9 mouse cellular contexts compared by ENCODE assay signal in genomic region chr15:96684132-96684830, GRCm38 (mm10). TPM values are rescaled to one million over a fixed set of nuclear protein-coding genes. Genes with fewer than 3 reads are reported as not detected.
DNase-seq lines count a peak whose midpoint lies in the region; ATAC-seq and TF ChIP-seq lines count a peak whose summit lies in the region.
"Had no signal": no experiment of that assay in that cellular context is flagged by ENCODE, and none has a peak within 500 bp of the region (broad histone marks: within the 10 kb centered on the region; RNA-seq: fewer than 3 reads in every experiment).

No protein-coding gene starts in this region.

- H3K27me3 ChIP-seq in forebrain, postnatal 0 days (ENCODE audit: insufficient read depth, low read length) = no peaks in the 10 kb centered on the region
- H3K27me3 ChIP-seq in forebrain, embryonic 15.5 days = no peaks in the 10 kb centered on the region

- H3K4me1 ChIP-seq in forebrain, postnatal 0 days (ENCODE audit: insufficient read depth) = no peaks in the 10 kb centered on the region
- peaks cover 12% of the 10 kb centered on the region; the same call in 1 of the 2 replicates for H3K4me1 ChIP-seq in forebrain, embryonic 15.5 days

- no peak; the same call in 1 of the 2 replicates for TF ChIP-seq CTCF in forebrain, postnatal 0 days (IDR thresholded peaks at IDR 0.05; ENCODE audit: low read depth)

- no peak overlapping the region for H3K4me3 ChIP-seq in forebrain, postnatal 0 days (ENCODE audit: low read depth, low read length)
- H3K4me3 ChIP-seq in forebrain, embryonic 15.5 days = no peak overlapping the region

- WGBS in forebrain, postnatal 0 days = 46% methylated on average over 11 of the region's 11 CpGs
- 50% methylated on average over 11 of the region's 11 CpGs for WGBS in forebrain, embryonic 15.5 days

- H3K36me3 ChIP-seq in forebrain, postnatal 0 days (ENCODE audit: insufficient read depth) = peaks cover 17% of the 10 kb centered on the region
- H3K36me3 ChIP-seq in forebrain, embryonic 15.5 days = peaks cover 24% of the 10 kb centered on the region

- DNase-seq in forebrain, postnatal 0 days = peak; percentile 64
- peak; percentile 65 for DNase-seq in right cerebral cortex, postnatal 4 days
- no peak for DNase-seq in right cerebral cortex, postnatal 36 days (ENCODE audit: low spot score in 2 of 2)
- peak; percentile 46 for DNase-seq in lung, postnatal 25 days (ENCODE audit: low spot score)
- DNase-seq in natural killer cell, adult 2 months (ENCODE audit: low spot score in 2 of 2) = no peak
- DNase-seq in c-Kit-positive CD71-positive TER-119-positive erythroid progenitor cells, embryonic 14.5 days (ENCODE audit: low spot score) = no peak

- ATAC-seq in forebrain, postnatal 0 days = peak; percentile 75
- ATAC-seq in forebrain, embryonic 15.5 days (replicated peaks) = no peak; the same call in 1 of the 2 replicates
- ATAC-seq in inflammation-experienced regulatory T-cells, adult 6 months = peak; percentile 57

- no peaks in the 10 kb centered on the region for H3K9me3 ChIP-seq in forebrain, postnatal 0 days (ENCODE audit: low read length)
- no peaks in the 10 kb centered on the region for H3K9me3 ChIP-seq in forebrain, embryonic 15.5 days
- H3K9me3 ChIP-seq: G1E had no signal

- no peak overlapping the region for H3K9ac ChIP-seq in forebrain, postnatal 0 days
- no peak overlapping the region for H3K9ac ChIP-seq in forebrain, embryonic 15.5 days (replicated peaks)

- no peak overlapping the region for H3K4me2 ChIP-seq in forebrain, postnatal 0 days (ENCODE audit: low read depth)
- no peak overlapping the region for H3K4me2 ChIP-seq in forebrain, embryonic 15.5 days (replicated peaks)

- no peak overlapping the region for H3K27ac ChIP-seq in forebrain, postnatal 0 days (ENCODE audit: low read depth, low read length)
- H3K27ac ChIP-seq in forebrain, embryonic 15.5 days (replicated peaks) = no peak overlapping the region

RNA-seq across cellular contexts. Expression of gene Slc38a2, which starts 15.2 kb away (rescaled TPM):
- 80.9 and 107 TPM in 2 replicates for total RNA-seq in forebrain, postnatal 0 days (2014; rRNA removed)
- polyA plus RNA-seq in forebrain, postnatal 0 days (2015; fragmentation: Nextera tagmentation; extraction: Ambion mirVana) = 69.8 and 78.4 TPM in 2 replicates
- 156 and 157 TPM in 2 replicates for polyA plus RNA-seq in forebrain, embryonic 15.5 days (2015; fragmentation: Nextera tagmentation; extraction: Ambion mirVana)
- polyA plus RNA-seq in inflammation-experienced regulatory T-cells, adult 6 months (2017; shearing (Covaris generic)) = 10 to 100 TPM; 36.1 to 44.6 (median 42.9) TPM

RNA-seq across cellular contexts. Expression of gene Slc38a1, which starts 41.6 kb away (rescaled TPM):
- 52.7 and 73.3 TPM in 2 replicates for total RNA-seq in forebrain, postnatal 0 days (2014; rRNA removed)
- 67.0 and 90.2 TPM in 2 replicates for polyA plus RNA-seq in forebrain, postnatal 0 days (2015; fragmentation: Nextera tagmentation; extraction: Ambion mirVana)
- polyA plus RNA-seq in forebrain, embryonic 15.5 days (2015; fragmentation: Nextera tagmentation; extraction: Ambion mirVana) = 145 and 147 TPM in 2 replicates
- polyA plus RNA-seq in inflammation-experienced regulatory T-cells, adult 6 months (2017; shearing (Covaris generic)) = 10 to 100 TPM; 58.9 to 87.5 (median 79.1) TPM
- polyA plus RNA-seq: G1E had no signal

Comparison
In these comparisons a context has a peak if more than half of its experiments do, and no peak if none do; other contexts are left out.
1. DNase-seq: peak in forebrain, postnatal 0 days (single experiment), right cerebral cortex, postnatal 4 days (single experiment) and lung, postnatal 25 days (single experiment); none in right cerebral cortex, postnatal 36 days (0 of 2), natural killer cell, adult 2 months (0 of 2) and c-Kit-positive CD71-positive TER-119-positive erythroid progenitor cells, embryonic 14.5 days (single experiment).